Mouse (Mus musculus) cerebellum, postnatal 4 days (tissue): ENCODE measurements around the gene Gnptg.
A peak's percentile ranks its signal among the peaks of the same experiment; 100 is the strongest.
"Not testable (repeated sequence)": the region's sequence is repeated elsewhere in the genome, so short reads cannot be mapped to it uniquely, and the experiment has no call there.

Experiments
- DNase-seq, 2 experiments: peaks; one replicate each; pipeline ENCODE4 v3.0.0; 2022; ENCODE audit warnings: low spot score in 2 of 2, mixed read lengths in 1 of 2

Gene Gnptg

DNA sequence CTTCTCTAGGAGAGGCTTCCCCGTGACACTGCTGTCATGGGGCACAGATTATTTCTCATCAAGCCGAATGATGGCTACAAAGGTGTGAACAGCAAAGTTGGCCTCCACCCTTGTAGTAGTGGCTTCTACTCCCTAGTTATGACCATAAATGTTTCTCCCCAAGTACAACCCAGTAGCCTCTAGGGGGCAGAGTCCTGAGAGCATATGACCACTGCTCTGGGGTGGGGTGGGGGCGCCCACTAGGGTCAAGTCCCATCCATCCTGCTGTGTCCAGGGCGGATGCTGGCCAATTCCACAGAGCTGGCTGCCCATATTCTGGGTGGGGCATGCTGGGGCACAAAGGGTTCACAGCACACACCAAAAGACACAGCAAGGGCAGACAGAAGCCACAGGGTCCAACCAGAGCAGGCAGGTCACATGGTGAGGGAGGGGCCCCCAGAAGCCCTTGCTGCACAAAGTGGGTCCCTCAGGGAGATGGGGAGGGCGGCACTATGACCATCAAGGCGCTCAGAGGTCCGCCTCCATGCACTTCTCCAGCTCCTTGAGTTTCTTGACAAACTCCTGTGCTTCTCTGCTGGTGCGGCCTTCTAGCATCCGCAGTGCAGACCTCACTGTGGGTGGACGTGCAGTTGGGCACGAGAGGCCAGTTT lies 3.3 kb upstream of the Gnptg start:
- DNase-seq: no peak

DNA sequence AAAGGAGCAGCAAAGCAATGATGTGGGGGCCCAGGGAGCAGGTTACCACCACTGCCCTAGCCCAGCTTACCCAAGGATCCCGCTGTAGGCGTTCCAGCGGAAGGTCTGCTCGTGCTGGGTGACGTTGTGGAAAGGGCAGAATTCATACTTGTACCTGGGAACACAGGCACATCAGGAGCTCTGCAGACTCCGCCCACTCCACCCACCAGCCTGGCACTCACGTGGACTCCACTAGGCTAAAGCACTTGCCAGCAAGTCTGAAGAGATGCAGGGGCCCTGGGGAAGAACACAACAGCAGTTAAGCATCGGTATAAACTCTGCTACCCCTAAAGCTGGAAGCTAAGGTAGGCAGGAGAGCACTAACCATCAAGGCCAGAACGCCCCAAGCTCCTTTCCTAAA lies 4.3 kb downstream of the Gnptg start:
- no peak for DNase-seq

DNA sequence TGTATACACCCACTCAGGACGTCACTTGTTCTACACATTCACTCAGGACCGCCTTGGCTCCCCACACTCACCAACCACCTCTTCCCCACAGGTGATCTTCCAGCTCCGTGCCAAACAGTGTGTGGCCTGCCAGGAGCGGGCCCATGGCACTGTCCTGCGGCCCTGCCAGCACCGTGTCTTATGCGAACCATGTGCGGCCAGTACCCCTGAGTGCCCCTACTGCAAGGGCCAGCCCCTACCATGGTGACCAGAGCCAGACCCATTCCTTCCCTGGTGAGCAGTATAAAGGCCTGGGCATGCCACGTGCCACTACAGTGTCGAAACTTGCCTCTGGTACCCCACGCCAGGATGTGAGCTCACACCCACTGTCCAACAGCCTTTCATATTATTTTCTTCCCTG lies 8.3 kb downstream of the Gnptg start:
- DNase-seq: not testable (repeated sequence)

DNA sequence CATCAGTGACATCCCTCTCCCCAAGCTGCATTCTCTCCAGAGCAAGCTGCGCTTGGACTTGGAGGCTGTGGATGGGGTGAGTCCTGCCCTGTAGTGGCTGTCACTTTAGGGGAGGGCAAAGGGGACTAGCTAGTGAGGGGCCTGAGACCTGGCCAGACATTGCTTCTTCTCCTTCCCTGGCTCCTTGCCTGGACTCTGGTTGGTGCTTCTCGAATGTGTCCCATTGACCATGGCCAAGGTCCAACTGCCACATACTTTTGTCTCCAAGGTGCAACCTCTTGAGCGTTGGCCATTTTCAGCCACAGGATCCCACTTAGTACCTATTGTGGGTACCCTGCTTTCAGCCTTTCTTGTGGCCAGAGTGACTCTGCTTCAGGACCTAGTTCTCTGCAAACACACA lies 9.2 kb downstream of the Gnptg start:
- no peak for DNase-seq

DNA sequence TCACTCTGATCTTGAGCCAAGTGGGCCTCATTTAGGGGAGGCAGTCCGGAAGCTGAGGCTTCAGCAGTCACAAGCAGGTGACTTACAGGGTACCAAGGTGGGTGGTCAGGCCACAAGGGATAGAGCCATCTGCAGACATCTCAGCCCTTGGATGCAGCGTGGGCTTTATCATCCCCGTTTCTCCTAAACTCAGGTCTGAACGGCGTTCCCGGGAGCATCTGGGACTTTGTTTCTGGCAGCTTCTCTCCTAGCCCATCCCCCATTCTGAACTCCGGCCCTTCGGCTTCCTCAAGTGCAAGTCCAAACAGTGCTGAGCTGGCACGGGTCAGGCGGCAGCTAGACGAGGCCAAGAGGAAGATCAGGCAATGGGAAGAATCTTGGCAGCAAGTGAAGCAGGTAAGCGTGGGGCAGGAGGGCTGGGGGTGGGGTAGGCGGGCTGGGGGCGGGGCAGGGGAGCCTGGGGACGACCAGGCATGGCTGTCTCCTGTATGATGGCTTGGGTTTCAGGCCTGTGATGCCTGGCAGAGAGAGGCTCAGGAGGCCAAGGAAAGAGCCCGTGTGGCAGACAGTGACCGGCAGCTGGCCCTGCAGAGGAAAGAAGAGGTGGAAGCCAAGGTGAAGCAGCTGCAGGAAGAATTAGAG lies 9.8 kb downstream of the Gnptg start:
- not testable (repeated sequence) for DNase-seq

DNA sequence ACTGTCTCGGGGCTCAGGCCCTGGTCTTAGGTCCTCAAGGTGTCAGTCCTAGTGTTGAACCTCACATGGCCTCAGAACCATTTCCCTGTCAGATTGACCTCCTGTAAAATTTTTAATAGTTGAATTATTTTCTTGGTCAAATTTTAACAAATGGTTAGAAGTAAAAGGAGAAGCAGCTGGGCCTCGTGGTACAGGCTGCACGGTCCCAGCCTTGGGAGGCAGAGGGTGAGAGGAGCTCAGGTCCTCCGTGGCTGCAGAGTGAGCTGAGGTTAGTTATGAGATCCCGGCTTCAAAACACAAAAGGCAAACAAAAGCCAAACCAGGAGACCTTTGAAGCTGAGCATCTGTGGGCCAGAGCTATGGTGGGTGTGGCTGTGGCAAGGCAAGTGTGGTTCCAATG lies 11.9 kb downstream of the Gnptg start:
- no peak for DNase-seq

DNA sequence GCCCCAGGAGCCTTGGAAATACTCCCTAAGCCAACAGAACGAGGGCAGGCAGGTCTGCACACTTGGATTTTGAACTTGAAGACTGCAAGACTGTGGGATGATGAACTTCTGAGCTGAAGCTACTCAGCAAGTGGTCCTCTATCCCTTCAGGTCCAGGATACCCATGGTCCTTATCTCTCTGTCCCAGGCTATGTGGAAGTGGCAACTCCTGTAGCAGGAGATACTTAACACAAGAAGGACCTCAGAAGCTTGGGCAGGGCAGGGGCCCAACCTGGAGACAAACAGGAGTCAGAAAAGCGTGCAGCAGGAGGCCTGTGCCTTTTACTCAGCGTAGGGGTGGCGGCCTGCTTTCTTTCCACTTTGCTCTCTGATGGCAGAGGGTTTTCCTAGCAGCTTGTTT lies 14.3 kb downstream of the Gnptg start:
- no peak for DNase-seq

DNA sequence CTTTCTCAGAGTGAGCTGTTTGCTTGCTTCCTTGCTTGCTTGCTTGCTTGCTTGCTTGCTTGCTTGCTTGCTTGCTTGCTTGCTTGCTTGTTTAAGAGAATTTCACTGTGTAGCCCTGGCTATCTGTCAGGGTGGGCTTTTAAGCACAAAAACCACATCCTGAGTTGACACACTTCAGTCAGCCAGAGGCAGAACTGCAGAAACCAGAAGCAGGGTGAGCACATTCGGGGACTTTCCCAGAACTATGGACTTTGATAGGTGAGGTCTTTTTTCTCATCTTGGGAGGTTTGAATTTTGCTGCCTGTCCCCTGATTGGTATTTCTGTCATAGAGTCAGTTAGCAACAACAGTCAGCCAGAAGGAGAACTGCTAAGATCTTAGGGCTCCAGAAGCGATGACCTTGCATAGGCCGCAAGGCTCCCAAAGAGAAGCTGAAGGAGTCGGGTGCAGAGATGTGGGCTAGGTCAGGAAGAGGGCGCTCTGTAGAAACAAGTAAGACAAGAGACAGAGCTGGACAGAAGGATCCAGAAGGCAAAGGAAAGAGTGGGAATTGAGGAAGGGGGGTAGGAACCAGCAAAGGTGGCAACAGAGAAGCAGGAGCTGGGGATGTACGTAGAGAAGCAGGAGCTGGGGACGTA lies 15.2 kb downstream of the Gnptg start:
- DNase-seq: no peak

DNA sequence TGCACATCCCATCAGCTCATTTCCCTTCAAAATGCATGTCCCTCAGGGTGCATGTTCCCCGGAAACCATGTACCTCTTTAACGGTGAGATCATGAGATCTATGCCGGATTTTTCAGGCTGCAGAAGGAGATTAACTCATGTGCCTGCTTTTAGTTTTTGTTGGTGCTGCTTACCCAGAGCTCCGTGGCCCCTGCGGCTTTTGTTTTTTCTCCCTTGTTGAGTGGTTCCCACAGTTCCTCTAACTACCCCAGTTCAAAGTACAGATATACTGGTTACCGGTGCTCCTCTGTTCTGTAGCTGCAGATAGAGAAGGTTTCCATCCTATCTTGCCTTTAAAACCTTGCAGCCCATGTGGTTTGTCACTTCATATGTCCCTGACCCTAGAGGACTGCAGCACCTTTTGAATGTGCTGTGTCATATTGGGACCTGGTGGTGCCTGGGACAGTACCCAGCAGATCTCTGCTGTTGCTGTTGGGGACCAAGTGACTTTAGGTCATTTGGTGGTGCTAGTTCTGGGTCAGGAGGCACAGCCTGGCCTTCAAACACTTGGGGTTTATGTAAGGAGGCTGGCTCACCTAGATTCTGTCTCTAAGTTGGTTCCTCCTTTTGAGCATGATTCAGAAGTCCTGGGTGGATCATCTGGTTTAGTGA lies 16.8 kb downstream of the Gnptg start:
- DNase-seq: no peak

DNA sequence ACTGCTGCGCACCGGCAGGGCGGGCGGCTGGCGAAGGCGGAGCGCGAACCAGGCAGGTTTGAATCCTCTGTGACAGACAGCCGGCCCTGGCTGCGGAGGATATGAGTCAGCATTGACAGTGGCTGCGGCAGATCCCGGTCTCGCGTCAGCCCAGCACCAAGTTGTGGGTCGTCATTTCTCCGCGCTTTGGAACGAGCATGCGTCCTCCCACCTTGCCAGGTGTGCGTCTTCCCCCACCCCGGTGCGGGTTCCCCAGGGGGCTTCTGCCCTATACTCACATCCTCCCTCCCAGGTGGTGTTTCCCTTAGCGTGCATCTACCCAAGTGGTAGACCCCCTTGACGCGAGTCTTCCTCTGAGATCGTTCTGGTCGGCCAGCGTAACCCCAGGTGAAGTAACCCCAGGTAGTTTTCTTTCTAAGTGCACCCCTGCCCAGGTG lies 17.4 kb downstream of the Gnptg start:
- DNase-seq: not testable (repeated sequence)

DNA sequence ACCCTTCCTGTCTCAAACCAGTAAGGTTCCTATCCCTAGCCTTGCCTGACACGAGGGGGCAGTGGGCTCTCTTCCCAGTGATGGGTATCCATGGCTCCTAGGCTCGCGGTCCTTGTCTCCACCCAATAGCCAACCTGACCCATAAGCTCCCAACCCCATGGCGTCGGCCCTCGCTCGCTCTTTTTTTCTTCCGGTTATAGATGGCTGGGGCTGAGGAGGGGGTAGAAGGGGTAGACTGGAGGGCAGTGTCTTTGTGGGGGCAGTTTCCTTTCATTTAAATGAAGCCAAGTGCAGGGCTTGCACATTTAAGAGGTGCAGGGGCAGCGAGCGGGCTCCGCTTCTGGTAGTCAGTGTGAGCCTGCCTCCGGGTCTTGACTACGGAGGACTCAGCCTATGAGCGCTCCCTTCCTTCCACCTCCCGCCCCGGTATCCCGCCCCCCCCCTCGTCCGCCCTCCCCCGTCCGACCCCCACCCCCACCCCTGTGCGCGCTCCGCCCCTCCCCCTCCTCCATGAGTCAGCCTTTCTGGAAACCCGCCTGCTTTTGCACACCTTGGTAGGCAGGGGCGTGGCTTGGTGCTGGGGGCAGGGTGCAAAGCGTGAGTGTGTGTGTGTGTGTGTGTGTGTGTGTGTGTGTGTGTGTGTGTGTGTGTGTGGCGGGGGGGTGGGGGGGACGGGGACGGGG lies 18.0 kb downstream of the Gnptg start:
- peak; percentile 42 to 43 for DNase-seq

DNA sequence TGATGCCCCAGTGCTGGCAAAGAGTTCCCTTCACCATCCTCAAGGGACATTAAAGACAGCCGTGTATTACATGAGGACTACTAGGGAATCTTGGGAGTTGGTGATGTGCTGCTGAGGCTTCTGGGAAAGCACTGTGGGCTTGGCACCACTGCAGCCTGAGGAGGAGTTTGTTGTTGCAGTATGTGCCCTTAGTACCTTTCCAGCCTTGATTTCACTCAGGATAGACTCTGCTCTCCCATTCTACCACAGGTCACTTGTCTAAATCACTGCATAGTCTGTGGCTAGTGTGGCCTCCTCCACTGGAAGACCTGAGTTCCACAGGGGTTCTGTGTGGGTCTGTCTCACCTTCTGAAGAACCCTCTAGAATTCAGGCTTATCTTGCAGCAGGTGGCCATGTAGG lies 19.2 kb downstream of the Gnptg start:
- DNase-seq: no peak

DNA sequence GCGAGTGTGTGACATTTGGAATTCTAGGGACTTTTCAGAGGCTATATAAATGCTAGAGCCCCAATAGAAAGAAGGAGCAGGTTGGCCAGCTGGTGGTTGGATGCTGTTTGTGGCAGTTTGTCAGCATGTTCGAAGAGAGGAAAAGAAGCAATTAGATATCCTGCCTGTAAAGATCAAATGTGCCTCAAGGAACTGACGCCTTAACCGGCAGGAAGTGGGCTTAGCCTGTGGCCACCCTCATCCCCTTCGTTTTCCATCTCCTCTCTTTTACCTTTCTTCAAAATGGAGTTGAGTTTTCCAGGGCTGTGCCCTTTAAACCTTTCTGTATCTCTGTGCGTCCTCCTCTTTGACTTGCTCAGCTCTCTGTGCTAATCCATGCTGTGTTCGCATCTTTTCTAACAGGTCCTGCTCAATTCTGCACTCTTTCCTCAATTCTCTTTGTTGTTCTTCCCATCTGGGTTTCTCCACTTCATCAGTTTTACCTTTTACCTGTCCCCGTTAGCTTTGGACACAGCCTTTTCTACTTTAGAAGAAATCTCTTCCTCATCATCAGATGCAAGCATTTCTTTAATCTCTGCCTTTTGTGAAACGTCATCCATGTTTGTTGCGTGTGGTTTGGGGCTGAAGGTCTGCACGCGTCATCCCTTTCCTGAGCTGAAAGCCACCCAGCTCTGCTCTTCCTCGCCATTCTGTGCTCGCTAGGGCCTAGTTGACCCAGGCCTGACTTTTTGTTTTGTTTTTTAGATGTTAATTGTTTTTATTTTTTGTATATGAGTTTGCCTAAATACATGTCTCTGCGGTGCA lies 20.2 kb downstream of the Gnptg start:
- no peak for DNase-seq

DNA sequence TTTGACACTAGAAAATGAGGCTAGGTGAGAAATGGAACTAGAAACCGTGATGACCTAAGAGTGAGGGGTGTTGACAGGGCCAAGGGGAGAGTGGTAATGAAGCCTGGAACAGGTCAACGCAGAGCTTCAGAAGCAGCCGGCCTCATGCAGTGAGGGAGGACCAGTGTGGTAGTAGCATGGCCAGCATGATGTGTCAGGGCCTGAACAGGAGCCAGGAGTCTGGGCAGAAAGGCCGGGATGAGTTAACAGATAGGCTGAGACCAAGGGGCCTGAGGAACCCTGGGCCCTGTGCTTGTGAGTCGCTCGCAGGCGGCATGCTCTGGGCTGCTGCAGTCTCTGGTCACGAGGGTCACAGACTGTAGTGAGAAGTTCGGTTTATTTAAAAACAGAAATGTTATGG lies 21.0 kb downstream of the Gnptg start:
- DNase-seq: no peak

DNA sequence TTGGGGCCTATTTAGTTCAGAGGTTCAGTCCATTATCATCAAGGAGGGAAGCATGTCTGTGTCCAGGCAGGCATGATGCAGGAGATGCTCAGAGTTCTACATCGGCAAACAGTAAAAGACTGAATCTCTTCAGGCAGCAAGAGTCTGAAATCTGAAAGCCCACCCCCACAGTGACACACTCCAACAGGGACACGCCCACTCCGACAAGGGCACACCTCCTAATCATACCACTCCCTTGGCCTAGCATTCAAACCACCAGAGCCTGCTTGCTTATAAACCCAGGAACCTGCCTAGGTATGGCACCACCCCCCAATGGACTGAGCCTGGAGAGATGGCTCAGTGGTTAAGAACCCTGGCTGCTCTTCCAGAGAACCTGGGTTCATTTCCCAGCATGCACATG lies 24.5 kb downstream of the Gnptg start:
- DNase-seq: no peak

DNA sequence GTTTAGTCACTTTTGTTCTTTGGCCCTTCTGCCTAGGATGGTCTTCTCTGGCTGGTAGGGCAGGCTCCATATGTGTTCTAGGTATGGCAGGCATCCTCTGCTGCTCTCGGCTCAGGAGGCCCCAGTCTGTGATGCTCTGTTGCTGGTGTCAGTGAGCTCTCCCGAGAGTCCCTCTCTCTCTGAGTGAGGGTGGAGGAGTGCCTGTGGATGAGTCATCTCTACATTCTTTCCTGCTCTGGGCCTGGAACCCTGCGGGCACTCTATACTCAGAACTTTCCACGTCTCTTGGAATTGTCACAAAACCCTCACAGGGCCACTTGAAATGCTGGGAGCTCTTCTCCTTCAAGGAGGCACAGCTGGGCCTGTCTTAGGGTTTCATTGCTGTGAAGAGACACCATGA lies 28.2 kb downstream of the Gnptg start:
- DNase-seq: no peak

DNA sequence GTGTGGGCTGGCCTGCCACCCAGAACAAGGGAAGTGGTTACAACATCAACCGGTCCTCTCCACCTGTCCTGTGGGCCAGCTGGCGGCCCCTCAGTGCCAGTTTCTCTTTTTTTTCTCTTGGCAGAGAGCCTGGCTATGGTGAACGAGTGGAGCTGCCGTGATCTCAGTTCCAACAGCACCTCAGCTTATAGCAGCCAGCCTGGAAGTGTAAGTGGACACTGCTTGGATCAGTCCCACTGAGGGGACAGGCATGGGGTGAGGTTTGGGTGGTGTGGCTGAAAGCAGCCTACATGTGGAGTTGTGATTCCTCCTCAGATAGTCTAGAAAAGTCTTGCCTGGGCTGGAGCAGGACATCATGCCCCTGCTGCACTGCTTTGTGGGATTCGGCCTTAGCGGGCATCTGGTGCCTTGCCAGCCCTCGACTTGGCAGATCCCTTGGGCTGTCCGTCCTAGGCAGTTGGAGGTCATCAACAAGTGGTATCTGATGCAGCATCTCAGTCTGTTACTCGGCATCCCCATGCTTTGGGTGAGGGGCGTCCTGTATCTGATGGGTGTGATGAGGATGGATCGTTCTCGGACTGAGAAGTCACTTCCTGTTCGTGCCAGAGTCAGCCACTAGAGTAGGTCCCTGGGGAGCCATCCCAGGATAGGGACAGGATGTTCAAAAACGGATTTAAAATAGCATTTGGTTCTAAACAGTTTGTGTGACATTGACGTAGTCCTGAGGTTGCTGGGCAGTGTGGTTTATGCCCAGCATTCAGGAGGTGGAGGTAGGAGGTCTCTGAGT lies 29.1 kb downstream of the Gnptg start:
- no peak for DNase-seq

DNA sequence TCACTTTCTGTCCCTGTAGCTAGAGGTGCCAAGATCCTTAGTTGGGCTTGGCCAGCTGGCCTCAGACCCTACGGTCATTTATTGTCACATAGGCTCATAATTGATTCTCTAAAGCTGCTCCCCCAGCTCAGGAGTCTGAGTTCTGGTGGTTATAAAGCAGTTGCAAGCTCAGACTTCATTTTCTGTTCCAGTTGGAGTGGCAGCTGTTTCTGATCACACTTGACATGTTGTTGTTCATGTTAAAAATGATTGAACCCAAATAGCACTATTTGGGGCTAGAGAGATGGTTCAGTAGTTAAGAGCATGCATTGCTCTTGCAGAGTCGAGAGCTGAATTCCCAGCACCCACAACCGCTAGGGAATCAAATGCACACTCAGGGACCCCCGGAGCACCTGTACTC lies 29.9 kb downstream of the Gnptg start:
- DNase-seq: no peak

DNA sequence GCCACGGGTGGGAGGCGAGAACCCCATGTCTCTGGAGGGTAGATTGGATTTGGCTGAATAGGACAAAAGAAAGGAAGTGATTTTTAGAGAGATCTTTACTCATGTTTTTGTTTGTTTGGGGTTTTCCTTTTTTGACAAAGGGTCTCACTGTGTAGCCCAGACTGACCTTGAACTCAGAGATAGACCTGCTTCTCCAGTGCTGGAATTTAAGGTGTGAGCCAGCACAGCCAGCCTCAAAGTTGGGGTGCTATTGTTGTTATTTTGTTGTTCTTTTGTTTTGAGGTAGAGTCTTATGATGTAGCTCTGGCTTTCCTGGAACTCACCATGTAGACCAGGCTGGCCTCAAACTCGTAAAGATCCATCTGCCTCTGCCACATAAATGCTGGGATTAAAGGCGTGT lies 37.5 kb downstream of the Gnptg start:
- no peak for DNase-seq

DNA sequence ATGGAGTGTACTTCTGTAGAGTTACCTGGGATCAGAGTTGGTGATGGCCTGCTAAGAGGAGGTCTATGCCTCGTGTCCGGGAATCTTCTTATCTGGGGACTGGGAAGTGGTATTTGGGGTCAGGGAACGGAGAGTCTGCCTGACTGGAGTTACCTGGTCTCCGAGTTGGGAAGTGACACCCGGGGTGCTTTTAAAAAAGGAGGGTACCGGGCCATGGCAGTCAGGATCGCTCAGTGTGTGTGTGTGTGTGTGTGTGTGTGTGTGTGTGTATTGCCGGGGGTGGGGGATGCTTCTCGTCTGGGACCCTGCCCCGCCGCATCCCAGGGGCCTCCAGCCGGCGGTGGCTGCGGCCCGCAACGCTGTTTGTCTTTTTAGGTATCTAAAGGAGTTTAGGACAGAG lies 50.8 kb downstream of the Gnptg start:
- DNase-seq: no peak
